Mouse (Mus musculus) limb, embryonic 10.5 days (tissue): Measurements from ENCODE around the gene Ube2s. TPM values are rescaled to one million over a fixed set of nuclear protein-coding genes. Genes with fewer than 3 reads are reported as not detected.
A peak's percentile ranks its signal among the peaks of the same experiment; 100 is the strongest.

ENCODE experiments used
- DNase-seq: peaks from one replicate; pipeline ENCODE4 v3.0.0-alpha.2; 2017; ENCODE audit warnings: low spot score
- H3K27ac ChIP-seq: fragments of 300-500 bp; sonication (generic); 2 replicates; pipeline ENCODE4 v1.5.1; 2016; ENCODE audit warnings: mild to moderate bottlenecking
- H3K27me3 ChIP-seq: fragments of 300-500 bp; sonication (generic); 2 replicates; pipeline ENCODE4 v1.6.1; 2016; ENCODE audit warnings: low read depth, mild to moderate bottlenecking; ENCODE audit not compliant: poor library complexity, severe bottlenecking
- H3K36me3 ChIP-seq: fragments of 300-500 bp; sonication (generic); 2 replicates; pipeline ENCODE4 v1.6.1; 2016; ENCODE audit warnings: mild to moderate bottlenecking, moderate library complexity
- H3K4me1 ChIP-seq: fragments of 300-500 bp; sonication (generic); 2 replicates; pipeline ENCODE4 v1.6.1; 2016
- H3K4me3 ChIP-seq: fragments of 300-500 bp; sonication (generic); 2 replicates; pipeline ENCODE4 v1.5.1; 2016; ENCODE audit warnings: mild to moderate bottlenecking, moderate library complexity
- H3K9me3 ChIP-seq: fragments of 300-500 bp; sonication (generic); replicated peaks from 2 replicates; pipeline ENCODE4 v1.6.1; 2016; ENCODE audit warnings: mild to moderate bottlenecking
- WGBS: fragments of 180-500 bp; shearing (Covaris S2); methylation state at CpG from one replicate; pipeline ENCODE4 v1.1.7; 2016; 5-methylcytosine and 5-hydroxymethylcytosine counted together
- polyA plus RNA-seq: library from polyadenylated mRNA; unstranded; fragments of >200 nt; fragmentation: Nextera tagmentation; extraction: Ambion mirVana; gene quantifications from 2 replicates; pipeline ENCODE4 v1.2.1, GENCODE M21; 2016

The Ube2s gene
- polyA plus RNA-seq, 1 experiment from 2014 or later, result 500 TPM

DNA sequence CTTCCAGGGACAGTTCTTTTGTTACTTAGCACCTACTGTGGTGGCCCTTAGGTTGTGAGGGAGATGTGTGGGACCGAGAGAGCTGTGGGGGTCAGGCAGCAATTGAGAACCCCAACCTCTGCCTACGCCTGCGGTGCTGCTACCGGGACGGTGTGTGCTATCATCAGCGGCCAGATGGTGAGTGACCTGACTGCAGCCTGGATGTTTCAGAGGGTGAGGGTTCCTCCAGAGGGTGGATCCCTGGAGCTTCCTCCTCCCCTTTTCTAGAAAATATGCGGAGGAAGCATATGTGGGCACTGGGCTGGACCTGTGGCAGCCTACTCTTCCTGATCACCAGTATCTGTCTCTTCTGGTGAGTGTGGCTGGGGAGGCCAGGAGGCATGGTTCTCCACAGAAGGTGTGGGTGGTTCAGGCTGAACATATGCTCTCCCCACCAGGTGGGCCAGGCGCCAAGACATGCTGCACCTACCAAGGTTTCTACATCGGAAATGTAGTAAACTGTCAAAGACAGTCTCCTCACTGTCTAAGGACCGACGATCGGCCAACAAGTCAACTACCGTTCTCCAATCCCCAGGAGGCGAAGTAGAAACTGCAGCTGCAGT lies 28.6 kb downstream of the Ube2s start:
- Histone ChIP-seq H3K9me3 (no peaks in the 10 kb centered on the region), H3K4me3 (no peak overlapping the region), H3K27me3 (peaks cover 45% of the 10 kb centered on the region), H3K27ac (no peak overlapping the region), H3K36me3 (no peaks in the 10 kb centered on the region), H3K4me1 (peaks cover 20% of the 10 kb centered on the region)
- no peak for DNase-seq
- 83% methylated on average over 14 of the region's 14 CpGs for WGBS

DNA sequence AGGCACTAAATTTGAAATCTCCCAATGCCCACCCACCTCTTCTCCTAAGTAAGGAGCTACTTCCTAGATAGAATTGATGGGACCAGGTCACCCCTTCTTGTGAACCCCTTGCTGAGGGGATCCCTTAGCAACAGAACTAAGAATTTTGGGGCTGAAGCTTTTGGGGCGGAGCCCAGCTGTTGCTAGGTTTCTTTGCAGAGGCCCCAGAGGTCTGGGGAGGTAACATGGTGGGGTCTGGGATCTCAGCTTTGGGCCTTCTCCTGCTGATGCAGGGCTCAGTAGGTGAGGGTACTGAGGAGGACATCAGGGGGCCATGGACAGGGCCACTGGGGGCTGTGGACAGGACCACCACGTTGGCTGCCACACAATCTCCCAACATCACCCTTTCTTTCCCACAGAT lies 29.6 kb downstream of the Ube2s start, which contains the start of the genes Il11 and Tmem190:
Il11 (minus strand) TSS at position 101 of the 400 bp plus-strand sequence.
Tmem190 (plus strand) TSS at position 179 of the 400 bp plus-strand sequence.
- no peaks in the 10 kb centered on the region for H3K36me3 ChIP-seq
- H3K9me3 ChIP-seq, result no peaks in the 10 kb centered on the region
- WGBS, result 66% methylated on average over 2 of the region's 2 CpGs
- H3K4me1 ChIP-seq, result peaks cover 21% of the 10 kb centered on the region
- DNase-seq, result no peak
- H3K27ac ChIP-seq, result peak within 1 kb of the TSS; percentile 53
- H3K27me3 ChIP-seq, result peaks cover 45% of the 10 kb centered on the region
- peak within 1 kb of the TSS; percentile 21; the same call in 1 of the 2 replicates for H3K4me3 ChIP-seq

DNA sequence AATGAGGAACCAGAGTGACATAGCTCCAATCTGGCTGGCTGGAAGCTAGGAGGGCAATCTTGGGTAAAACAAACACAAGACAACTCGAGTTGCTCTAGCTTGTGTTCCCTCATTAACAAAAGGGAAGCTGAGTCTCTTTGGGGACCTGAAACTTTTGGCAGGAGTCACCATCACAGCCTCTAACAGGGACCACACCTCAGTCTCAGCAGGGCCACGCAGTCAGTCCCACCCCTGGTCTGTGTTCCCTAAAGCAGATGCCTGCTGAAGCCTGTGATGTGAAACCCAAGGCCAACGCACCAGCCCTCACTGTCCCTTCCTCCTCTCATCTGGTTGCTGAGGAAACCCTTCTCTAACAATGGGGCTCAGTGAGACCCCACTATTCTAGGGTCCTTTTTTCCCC lies 30.3 kb downstream of the Ube2s start:
- Histone ChIP-seq H3K27me3 (peaks cover 49% of the 10 kb centered on the region), H3K36me3 (no peaks in the 10 kb centered on the region), H3K4me3 (no peak overlapping the region), H3K4me1 (peaks cover 28% of the 10 kb centered on the region), H3K27ac (no peak overlapping the region), H3K9me3 (no peaks in the 10 kb centered on the region)
- no peak for DNase-seq
- 44% methylated on average over 3 of the region's 3 CpGs for WGBS

DNA sequence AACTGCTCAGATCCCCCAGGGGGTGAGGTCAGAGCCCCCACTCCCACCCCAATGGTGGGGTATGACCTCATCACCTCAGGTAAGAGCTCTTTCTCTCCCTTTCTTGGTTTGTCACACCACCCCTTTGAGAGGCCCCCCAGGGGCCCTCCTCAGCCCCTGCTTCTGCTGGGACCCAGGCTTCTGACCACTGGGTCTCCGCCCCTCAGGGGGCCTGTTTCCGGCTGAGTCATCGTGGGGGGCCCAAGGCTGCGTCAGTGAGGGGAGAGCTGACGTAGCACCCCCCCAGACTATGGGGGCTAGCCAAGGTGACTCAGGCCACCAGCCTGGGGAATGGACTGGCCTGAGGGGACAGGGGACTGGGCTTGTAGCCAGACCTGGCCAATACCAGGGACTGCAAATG lies 32.5 kb downstream of the Ube2s start:
- Histone ChIP-seq H3K36me3 (no peaks in the 10 kb centered on the region), H3K27me3 (peaks cover 71% of the 10 kb centered on the region), H3K9me3 (no peaks in the 10 kb centered on the region), H3K4me3 (no peak overlapping the region), H3K4me1 (peaks cover 34% of the 10 kb centered on the region), H3K27ac (peak overlapping the region; percentile 14; the same call in 1 of the 2 replicates)
- 38% methylated on average over 5 of the region's 5 CpGs for WGBS
- DNase-seq, result no peak

DNA sequence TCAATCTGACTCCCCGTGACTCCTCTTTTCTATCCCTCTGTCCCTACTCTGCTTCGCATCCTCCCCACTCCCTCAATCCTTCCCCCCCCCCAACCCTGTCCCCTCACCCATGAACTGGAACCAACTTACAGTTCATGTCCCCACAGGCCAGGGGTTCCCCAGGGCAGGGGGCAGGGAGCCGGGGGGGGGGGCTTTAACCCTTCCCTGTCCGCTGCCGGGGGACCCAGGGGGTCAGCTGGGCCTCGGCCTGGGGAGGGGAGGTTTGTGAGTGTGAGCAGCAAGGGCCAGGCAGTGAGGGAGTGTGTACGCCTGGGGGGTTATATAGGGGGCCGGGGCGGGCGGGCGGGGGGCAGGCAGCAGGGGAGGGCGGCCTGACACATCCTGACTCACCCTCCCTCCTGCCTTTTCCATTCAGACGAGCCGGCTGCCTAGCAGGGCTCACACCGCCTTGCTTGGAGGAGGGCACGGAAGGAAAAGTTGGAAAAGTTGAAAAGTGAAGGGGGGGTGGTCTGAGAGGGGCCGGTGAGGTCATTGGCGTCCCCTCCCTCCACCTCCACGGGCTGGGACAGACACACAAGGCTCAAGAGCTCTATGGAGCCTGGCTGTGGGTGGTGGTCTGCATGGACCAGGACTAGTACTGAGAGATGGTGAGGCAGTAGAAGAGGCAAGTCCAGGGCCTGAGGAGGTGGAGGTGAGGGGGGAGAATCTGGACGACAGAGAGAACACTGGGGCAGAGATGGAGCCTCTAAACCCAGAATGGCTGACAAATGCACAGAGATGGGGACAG lies 34.3 kb downstream of the Ube2s start:
- H3K9me3 ChIP-seq, result no peaks in the 10 kb centered on the region
- H3K36me3 ChIP-seq, result no peaks in the 10 kb centered on the region
- 3% methylated on average over 20 of the region's 20 CpGs for WGBS
- H3K4me3 ChIP-seq, result peak overlapping the region; percentile 43
- H3K27ac ChIP-seq, result 0 out of 2 replicates have a peak overlapping the region, but pooled peaks have one; percentile 25
- no peak for DNase-seq
- peaks cover 34% of the 10 kb centered on the region for H3K4me1 ChIP-seq
- peaks cover 75% of the 10 kb centered on the region for H3K27me3 ChIP-seq

DNA sequence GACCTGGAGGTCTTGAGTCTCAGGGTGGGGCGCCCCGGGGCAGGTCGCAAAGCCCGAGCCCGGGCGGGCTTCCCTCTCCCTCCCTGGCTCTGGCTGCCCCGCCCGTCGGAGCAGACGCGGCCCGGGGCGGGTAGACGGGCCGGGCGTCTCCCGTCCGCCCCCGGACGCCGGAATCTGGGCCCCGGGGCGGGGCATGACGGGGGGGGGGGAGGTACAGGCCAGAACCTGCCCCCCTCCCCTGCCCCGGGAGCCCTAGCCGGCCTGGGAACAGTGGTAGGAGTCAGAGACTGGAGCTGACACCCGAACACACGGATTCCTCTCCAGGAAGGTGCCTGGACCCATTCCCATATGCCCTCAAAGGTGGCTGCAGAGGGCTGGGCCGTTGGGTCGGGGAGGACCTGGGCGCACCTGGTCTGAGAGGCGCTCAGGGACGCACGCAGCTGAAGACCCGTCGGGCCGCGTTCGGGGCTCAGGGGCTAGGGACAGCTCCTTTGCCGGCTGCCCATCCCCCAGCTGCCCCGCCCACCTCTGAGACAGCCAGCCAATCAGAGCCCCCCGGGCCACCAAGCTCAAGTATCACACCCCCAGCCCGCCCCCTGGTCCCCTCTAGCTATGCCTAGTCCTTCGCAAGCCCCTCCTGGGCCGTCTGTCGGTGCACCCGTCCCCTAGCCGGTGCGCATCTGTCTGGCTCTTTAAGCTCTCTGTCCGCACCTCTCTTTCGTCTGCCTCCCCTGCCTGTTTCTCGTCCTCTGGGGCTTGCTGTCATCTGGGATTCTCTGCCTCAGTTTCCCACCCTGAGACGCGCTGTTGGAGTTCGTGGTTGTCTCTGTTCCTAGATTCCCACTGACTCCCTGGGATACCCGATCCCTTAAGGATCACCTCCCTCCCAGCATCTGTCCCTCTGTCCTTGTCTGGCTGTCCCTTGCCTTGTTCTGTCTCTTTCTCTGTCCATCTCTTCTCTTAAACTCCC lies 35.2 kb downstream of the Ube2s start:
- H3K27ac ChIP-seq, result peak overlapping the region; percentile 25; the same call in 1 of the 2 replicates

DNA sequence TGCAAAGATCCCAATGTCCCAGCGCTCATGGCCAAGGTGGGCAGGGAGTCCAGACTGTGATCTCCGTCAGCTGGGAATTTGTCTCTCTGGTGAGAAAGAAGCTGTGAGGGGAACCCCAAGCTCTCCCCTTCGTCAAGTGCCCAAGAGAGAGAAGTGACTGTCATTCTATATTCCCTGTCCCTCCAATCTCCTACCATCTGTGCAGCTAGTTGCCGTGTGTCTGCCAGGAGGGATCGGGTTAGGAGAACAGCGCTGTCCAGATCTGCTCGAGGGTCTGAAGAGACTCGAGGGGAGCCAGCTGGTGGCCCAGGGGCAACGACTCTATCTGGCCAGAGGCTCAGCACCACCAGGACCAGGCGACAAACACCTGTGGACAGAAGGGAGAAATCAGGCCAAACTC lies 36.3 kb downstream of the Ube2s start:
- WGBS, result 48% methylated on average over 10 of the region's 10 CpGs
- H3K4me3 ChIP-seq, result no peak overlapping the region
- no peak for DNase-seq
- no peaks in the 10 kb centered on the region for H3K36me3 ChIP-seq
- no peaks in the 10 kb centered on the region for H3K9me3 ChIP-seq
- H3K27ac ChIP-seq, result no peak overlapping the region
- peaks cover 69% of the 10 kb centered on the region for H3K27me3 ChIP-seq
- peaks cover 27% of the 10 kb centered on the region for H3K4me1 ChIP-seq

More for the DNA sequence above, 35.2 kb downstream of the Ube2s start:
- H3K4me1 ChIP-seq, result peaks cover 34% of the 10 kb centered on the region
- WGBS, result 1% methylated on average over 54 of the region's 56 CpGs
- DNase-seq, result peak; percentile 89
- no peaks in the 10 kb centered on the region for H3K36me3 ChIP-seq
- peaks cover 71% of the 10 kb centered on the region for H3K27me3 ChIP-seq
- H3K9me3 ChIP-seq, result no peaks in the 10 kb centered on the region
- H3K4me3 ChIP-seq, result peak overlapping the region; percentile 43

DNA sequence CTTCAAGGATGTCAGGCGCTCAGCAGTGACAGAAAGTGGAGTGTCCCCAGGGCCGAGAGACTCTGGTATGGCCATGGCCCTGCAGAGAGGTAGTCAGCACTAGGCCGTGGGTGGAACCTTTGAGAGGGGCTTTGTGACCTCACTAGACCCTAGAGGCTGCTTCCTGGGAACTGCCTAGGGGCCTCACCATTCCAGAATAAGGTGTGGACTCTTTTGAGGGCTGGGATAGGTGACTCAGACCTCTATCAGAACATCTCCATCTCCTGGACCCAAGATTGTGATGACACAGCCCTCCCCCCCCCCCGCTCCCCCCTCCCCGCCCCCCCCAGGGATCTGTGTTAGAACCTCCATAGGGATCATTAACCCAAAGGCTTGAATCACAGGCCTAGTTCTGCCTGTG lies 41.2 kb downstream of the Ube2s start, which contains the start of gene Fam71e2:
Fam71e2 (minus strand) TSS at position 101 of the 400 bp plus-strand sequence.
- DNase-seq, result no peak
- Histone ChIP-seq H3K27me3 (peaks cover 22% of the 10 kb centered on the region), H3K36me3 (no peaks in the 10 kb centered on the region), H3K9me3 (no peaks in the 10 kb centered on the region), H3K27ac (no peak within 1 kb of the TSS), H3K4me3 (no peak within 1 kb of the TSS), H3K4me1 (no peaks in the 10 kb centered on the region)
- 68% methylated on average over 5 of the region's 5 CpGs for WGBS

DNA sequence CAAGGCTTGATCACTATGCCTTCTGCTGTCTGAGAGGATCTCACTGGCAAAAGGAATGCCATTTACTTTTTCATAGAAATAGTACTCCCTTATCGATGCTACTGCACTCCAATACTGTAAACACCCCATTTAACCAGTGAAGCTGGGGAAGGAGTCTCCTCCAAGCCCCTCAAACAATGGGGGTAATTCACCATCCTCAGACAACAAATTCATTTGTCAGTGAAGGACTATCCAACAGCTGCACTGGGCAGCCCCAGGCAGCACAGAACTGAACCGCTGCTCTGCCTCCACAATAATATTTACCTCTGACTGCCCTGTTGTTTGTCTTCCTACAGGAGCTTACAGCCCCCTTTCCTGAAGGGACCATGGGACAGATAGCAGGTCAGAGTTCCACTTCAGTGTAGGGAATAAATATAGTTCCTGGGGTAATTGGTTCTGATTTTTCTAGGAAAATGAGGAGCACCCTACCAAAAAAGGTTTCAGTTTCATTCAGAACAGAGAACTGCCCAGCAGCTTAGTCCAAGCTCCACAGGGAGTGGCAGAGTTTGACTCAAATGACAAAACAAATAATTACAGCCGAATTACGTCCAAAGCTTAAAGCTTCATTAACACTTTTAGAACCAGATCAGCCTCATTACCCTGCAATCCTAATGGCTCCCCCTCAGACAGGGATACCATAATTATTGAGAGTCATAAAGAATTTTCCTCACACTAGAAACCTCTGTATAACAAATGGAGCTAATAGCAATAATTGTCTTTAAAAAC lies 47.3 kb downstream of the Ube2s start:
- Histone ChIP-seq H3K27me3 (no peaks in the 10 kb centered on the region), H3K4me1 (peaks cover 11% of the 10 kb centered on the region; the same call in 1 of the 2 replicates), H3K9me3 (no peaks in the 10 kb centered on the region), H3K27ac (no peak overlapping the region), H3K4me3 (no peak overlapping the region), H3K36me3 (no peaks in the 10 kb centered on the region)
- 35% methylated on average over 4 of the region's 4 CpGs for WGBS
- DNase-seq, result no peak

DNA sequence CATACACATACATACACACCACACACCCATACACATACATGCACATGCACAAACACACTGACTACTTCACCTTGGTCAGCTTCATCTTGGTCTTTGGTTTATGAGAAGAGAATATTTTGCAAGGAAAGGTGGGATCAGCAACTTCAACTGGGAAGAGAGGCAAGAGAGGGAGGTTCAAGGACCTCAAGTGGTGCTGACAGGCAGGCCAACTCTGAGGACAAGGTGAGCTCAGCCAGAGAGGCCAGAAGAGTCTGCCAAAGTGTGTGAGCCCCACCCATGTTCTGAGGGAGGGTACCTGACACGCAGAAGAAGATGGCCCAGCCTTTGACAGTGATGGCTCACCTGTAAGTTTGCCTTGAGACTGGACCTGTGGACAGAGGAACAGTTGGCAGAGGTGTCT lies 52.7 kb downstream of the Ube2s start:
- H3K9me3 ChIP-seq, result no peaks in the 10 kb centered on the region
- no peak overlapping the region for H3K27ac ChIP-seq
- 55% methylated on average over 1 of the region's 1 CpGs for WGBS
- no peak overlapping the region for H3K4me3 ChIP-seq
- no peaks in the 10 kb centered on the region for H3K4me1 ChIP-seq
- DNase-seq, result no peak
- H3K36me3 ChIP-seq, result no peaks in the 10 kb centered on the region
- H3K27me3 ChIP-seq, result no peaks in the 10 kb centered on the region

DNA sequence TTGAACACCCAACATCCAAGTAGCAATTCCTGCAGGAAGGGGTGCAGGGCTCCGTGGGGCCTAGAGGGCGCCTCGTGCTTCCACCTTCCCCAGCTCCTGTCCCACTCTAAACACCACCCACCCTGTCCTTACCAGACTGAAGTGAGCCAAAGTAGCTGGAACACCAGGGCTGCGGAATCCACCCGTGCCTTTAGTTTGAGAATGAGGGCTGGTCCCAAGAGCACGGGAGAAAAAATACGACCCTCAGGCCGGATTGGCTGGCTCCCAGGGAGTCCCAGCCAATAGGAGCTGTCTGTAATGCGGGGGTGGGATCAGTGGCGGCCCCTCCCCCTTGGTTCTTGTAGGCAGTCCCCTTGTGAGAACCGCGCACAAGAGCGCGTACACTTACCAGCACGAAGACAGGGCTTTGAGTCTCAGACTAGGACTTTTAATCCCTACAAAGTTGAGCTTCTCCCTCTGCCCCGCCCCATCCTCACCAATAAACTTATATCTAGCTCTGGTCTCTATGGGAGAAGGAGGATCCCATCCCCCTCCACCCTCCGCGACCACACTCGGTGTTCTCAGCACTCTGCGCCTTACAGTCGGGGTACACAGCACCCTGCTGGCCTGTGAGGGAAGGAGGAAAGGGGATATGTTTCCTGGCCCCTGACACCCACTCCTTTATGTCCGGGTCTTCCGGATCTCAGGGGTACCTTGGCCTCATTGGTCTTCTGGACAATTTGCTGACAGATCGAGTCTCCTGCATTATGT lies 59.4 kb downstream of the Ube2s start, which contains the start of gene Cox6b2:
Cox6b2 (minus strand) TSS at position 274 of the 750 bp plus-strand sequence.
- 3% methylated on average over 24 of the region's 24 CpGs for WGBS
- peak within 1 kb of the TSS; percentile 56 for H3K4me3 ChIP-seq

More for the DNA sequence above, 59.4 kb downstream of the Ube2s start, which contains the start of gene Cox6b2:
- Histone ChIP-seq H3K27me3 (0 out of 2 replicates have a peak, but pooled peaks cover 8% of the 10 kb centered on the region), H3K36me3 (no peaks in the 10 kb centered on the region), H3K4me1 (peaks cover 22% of the 10 kb centered on the region), H3K27ac (peak within 1 kb of the TSS; percentile 85), H3K9me3 (no peaks in the 10 kb centered on the region)
- DNase-seq, result peak; percentile 87
